Mouse (Mus musculus): ENCODE results near the gene Afmid.

DNA sequence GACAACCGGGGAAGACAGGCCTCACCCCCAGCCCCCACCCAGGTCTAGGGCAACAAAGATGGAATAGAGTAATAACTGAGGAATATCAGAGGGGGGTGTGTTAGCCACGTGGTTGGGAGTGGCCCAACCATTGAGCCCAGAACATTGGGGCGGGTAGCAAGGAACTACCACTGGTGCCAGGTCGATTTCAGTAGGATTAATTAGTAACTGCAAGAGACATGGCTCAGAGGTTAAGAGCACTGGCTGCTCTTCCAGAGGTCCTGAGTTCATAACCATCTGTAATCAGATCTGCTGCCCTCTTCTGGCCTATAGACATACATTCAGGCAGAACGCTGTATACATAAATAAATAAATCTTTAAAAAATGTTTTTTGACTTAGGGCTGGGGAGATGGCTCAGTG lies 20.9 kb downstream of the Afmid start:
- peak; percentile 62 for TF ChIP-seq CTCF (IDR thresholded peaks at IDR 0.05; ENCODE audit: low read depth)
- TF ChIP-seq EP300 (IDR thresholded peaks at IDR 0.05; ENCODE audit: low read depth): no peak
